Mouse (Mus musculus): ENCODE results near the gene Egln3.

Egln3 gene

GRCm38 (mm10) chr12:54160279-54160678 is 43.4 kb downstream of the Egln3 start:
- DNase-seq, result no peak

GRCm38 (mm10) chr12:54154771-54155170 is 48.9 kb downstream of the Egln3 start:
- DNase-seq, result no peak

- DNase-seq, result no peak
Measured at GRCm38 (mm10) chr12:54146943-54147556, 56.6 kb downstream of the Egln3 start.
